Mouse (Mus musculus) urinary bladder, postnatal 14 days (tissue): ENCODE data around the gene Yy1.

Source experiments
- DNase-seq: peaks from one replicate; pipeline ENCODE4 v3.0.0; 2021; ENCODE audit warnings: low spot score

Gene Yy1

GRCm38 (mm10) chr12:108768196-108768854 lies 24.4 kb upstream of the Yy1 start:
- no peak for DNase-seq

- no peak for DNase-seq
Observed at GRCm38 (mm10) chr12:108780108-108780877, 12.5 kb upstream of the Yy1 start.

- DNase-seq = no peak
Observed at GRCm38 (mm10) chr12:108785161-108785560, 7.6 kb upstream of the Yy1 start.

GRCm38 (mm10) chr12:108787329-108787728 lies 5.4 kb upstream of the Yy1 start:
- DNase-seq = no peak

GRCm38 (mm10) chr12:108792152-108792545 lies 624 bp upstream of the Yy1 start:
- DNase-seq = peak; percentile 77

GRCm38 (mm10) chr12:108793453-108793941 lies 724 bp downstream of the Yy1 start:
- peak; percentile 21 for DNase-seq

- peak; percentile 80 for DNase-seq
Observed at GRCm38 (mm10) chr12:108794078-108794711, 1.4 kb downstream of the Yy1 start.

GRCm38 (mm10) chr12:108794979-108795537 lies 2.3 kb downstream of the Yy1 start:
- no peak for DNase-seq

- no peak for DNase-seq
Observed at GRCm38 (mm10) chr12:108801613-108802012, 8.8 kb downstream of the Yy1 start.

- no peak for DNase-seq
Observed at GRCm38 (mm10) chr12:108804388-108804787, 11.6 kb downstream of the Yy1 start.

- DNase-seq = no peak
Observed at GRCm38 (mm10) chr12:108808465-108808864, 15.7 kb downstream of the Yy1 start.

- DNase-seq = no peak
Observed at GRCm38 (mm10) chr12:108809771-108810170, 17.0 kb downstream of the Yy1 start.

GRCm38 (mm10) chr12:108810309-108810708 lies 17.5 kb downstream of the Yy1 start:
- no peak for DNase-seq

GRCm38 (mm10) chr12:108811133-108811532 lies 18.4 kb downstream of the Yy1 start:
- no peak for DNase-seq

GRCm38 (mm10) chr12:108812463-108812862 lies 19.7 kb downstream of the Yy1 start:
- no peak for DNase-seq

GRCm38 (mm10) chr12:108814470-108814869 lies 21.7 kb downstream of the Yy1 start:
- no peak for DNase-seq

- no peak for DNase-seq
Observed at GRCm38 (mm10) chr12:108816569-108816968, 23.8 kb downstream of the Yy1 start.

GRCm38 (mm10) chr12:108820461-108820860 lies 27.7 kb downstream of the Yy1 start:
- no peak for DNase-seq

- DNase-seq = no peak
Observed at GRCm38 (mm10) chr12:108823036-108823435, 30.3 kb downstream of the Yy1 start.

- no peak for DNase-seq
Observed at GRCm38 (mm10) chr12:108824225-108824874, 31.6 kb downstream of the Yy1 start.

GRCm38 (mm10) chr12:108825561-108826224 lies 32.9 kb downstream of the Yy1 start:
- DNase-seq = no peak
